Mouse (Mus musculus) cerebellum, postnatal 14 days (tissue): ENCODE results near the gene Gm6583.
A peak's percentile ranks its signal among the peaks of the same experiment; 100 is the strongest.

Source experiments
- DNase-seq, 2 experiments: peaks; one replicate each; pipeline ENCODE4 v3.0.0; 2021; ENCODE audit warnings: mixed read lengths in 2 of 2

Gene Gm6583

GRCm38 (mm10) chr5:112367929-112368328, 12.1 kb upstream of the Gm6583 start:
- DNase-seq, result peak in 1 of 2 experiments; percentile 36

DNA sequence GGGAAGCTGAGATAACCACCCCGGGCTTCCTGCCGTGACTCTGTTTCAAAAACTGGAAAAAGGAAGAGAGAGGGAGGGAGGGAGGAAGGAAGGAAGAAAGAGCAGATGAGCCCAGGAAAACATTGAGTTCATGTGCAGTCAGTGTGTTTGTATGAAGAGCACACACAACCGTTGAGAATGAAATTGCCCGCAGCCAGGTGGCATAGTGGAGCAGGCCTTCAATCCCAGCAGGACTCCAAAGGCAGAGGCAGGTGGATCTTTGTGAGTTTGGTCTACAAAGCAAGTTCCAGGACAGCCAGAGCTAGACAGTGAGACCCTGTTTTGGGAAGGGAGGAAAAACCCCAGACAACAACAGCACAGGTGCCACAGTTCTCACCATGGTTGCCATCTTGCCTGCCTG, 11.5 kb upstream of the Gm6583 start:
- DNase-seq, result no peak

DNA sequence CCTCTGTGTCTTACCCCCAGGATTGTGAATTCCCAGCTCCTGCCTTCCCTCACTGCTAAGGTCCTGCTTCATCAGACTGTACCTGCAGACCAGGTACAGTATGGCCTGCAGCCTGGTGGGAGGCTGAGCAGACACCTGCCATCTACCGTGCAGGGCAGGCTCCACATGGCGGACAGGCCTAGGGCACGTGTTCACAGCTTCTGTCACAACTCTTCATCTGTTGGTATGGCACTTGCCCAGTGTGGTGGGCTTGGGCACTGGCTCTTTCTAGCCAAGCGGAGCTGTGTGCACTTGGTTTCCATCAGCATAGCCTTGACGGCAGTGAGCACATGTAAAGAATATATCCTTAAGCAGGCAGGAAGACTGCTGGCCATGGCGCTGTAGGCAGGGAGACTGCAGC, 11.0 kb upstream of the Gm6583 start:
- peak; percentile 37 to 53 for DNase-seq

DNA sequence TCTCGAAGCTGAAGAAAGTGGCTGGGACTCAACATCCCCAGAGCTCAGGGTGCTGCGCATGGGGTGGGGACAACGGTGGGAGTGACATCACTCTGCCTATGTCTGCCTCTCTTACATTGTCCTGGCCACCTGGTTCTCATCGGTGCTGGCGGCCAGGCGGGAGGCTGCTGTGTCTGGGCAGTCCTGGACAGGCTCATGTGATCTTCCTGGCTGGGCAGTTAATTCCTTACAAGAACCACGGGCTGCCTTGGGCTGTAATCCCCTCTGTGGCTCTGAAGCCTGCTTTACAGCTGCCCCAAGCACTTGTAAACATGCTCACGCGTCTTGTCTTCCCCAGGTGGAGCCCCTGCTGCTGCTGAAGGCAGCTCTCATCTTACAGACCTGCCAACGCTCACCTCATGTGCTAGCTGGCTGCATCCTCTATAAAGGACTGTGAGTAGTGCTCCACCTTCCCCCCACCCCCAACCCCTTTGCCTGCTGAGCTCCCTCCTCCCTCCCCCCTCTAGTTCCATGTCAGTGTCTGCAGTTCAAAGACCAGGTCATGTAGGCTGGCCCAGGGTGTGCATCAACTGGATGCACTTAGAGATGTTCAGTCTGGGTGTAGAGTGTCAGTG, 8.5 kb upstream of the Gm6583 start:
- no peak for DNase-seq

GRCm38 (mm10) chr5:112360077-112360476, 4.2 kb upstream of the Gm6583 start:
- no peak for DNase-seq

DNA sequence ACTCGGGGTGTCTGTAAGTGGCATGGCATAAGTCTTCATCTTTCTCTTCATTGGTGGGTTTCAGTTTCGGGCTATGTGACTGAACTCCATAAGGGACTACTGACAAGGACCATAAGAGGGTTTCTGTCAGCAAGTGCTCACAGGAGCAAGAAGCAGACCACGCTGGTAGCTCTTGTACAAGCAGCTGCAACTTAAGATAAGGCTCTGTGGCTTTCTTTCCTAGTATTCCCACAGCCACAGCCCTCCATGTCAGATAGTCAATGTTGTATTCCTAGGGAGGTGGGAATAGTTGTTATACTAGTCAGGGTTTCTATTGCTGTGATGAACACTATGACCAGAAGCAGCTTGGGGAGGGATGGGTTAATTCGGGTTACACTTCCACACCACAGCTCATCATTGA, 3.7 kb upstream of the Gm6583 start:
- no peak for DNase-seq

GRCm38 (mm10) chr5:112356322-112356721, 489 bp upstream of the Gm6583 start:
- DNase-seq, result no peak

DNA sequence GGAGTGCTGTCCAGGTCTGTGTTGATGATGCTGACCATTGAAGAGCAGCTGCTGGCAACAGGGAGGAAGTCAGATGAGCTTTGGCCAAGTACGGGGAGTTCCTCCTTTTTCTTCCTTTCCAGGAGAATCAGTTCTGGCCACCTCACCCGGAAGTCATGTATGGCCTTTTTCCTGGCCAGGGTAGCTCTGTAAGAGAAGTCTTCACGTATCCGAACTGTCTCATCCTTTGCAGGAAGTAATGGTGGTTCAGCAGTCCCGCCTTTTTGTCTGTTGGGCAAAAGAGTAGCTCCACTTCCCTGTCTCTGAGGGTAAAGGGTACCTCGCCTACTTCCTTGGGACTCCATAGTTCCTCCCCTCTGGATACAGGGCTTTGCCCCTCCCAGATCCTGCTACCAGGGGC, 340 bp downstream of the Gm6583 start:
- DNase-seq, result no peak

- peak; percentile 55 to 68 for DNase-seq
Measured at GRCm38 (mm10) chr5:112349169-112349568, 6.7 kb downstream of the Gm6583 start.

- no peak for DNase-seq
Measured at GRCm38 (mm10) chr5:112346211-112346965, 9.4 kb downstream of the Gm6583 start.

- no peak for DNase-seq
Measured at GRCm38 (mm10) chr5:112344092-112344960, 11.5 kb downstream of the Gm6583 start.

GRCm38 (mm10) chr5:112343205-112343595, 12.6 kb downstream of the Gm6583 start:
- no peak for DNase-seq

GRCm38 (mm10) chr5:112342463-112343204, 13.2 kb downstream of the Gm6583 start, which contains the start of the genes Srrd and Hps4:
Gene Srrd (minus strand): TSS chr5:112343040.
Gene Hps4 (plus strand): TSS chr5:112343083.
- peak; percentile 94 to 97 for DNase-seq

DNA sequence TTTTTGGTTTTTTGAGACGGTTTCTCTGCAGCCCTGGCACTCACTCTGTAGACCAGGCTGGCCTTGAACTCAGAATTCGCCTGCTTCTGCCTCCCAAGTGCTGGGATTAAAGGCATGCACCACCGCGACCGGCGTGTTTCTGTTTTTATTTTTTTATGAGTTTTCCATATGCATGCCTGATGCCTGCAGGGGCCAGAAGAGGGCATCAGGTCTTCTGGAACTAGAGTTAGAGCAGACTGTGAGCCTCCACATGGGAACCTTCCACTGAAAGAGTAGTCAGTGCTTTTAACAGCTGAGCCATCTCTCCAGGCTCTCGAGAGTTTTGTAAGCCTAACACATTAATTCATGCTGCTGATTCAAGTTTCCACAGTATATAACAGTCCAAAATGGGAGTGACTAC, 16.6 kb downstream of the Gm6583 start:
- DNase-seq, result no peak

DNA sequence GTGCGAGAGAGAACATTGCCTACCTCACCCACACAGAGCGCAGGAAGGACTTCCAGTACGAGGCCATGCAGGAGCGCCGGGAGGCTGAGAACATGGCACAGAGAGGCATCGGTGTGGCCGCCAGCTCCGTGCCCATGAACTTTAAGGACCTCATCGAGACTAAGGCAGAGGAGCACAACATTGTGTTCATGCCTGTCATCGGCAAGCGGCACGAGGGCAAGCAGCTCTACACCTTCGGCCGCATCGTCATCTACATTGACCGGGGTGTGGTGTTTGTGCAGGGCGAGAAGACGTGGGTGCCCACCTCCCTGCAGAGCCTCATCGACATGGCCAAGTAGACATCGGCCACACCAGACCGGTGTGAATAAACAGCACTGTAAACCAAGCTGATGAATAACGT, 18.8 kb downstream of the Gm6583 start:
- no peak for DNase-seq

- DNase-seq, result peak; percentile 71 to 80
Measured at GRCm38 (mm10) chr5:112335473-112335872, 20.4 kb downstream of the Gm6583 start.

GRCm38 (mm10) chr5:112329805-112330564, 25.8 kb downstream of the Gm6583 start:
- DNase-seq, result no peak

- no peak for DNase-seq
Measured at GRCm38 (mm10) chr5:112327854-112328253, 28.0 kb downstream of the Gm6583 start.

DNA sequence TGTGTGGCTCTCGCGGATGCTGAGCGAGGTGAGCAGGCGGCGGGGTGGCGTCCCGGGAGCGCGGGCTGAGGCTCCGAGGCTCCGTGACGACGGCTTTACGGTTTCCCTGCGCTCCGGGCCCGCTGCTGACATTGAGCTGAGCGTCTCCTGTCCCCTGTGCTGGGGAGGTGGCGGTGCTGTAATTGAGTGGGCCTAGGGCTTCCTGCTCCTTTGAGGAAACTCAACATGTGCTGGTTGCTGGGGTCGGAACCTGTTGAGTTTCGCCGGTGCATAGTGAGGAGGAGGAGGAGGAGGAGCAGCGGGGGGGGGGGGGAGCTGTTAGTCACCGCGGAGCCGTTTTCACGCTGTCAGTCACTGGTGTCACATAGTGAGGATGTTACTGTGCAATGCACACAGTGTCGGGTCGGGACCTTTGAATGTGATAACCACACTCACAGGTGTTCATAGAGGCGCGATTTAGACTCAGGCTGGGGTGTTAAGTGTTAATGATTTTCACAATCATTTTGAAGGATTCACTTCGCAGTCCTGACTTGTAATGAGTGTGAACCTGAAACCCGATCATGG, 29.3 kb downstream of the Gm6583 start:
- no peak for DNase-seq

GRCm38 (mm10) chr5:112325546-112326445, 30.0 kb downstream of the Gm6583 start, which contains the start of gene Tfip11:
Gene Tfip11 (plus strand): TSS chr5:112326358.
- peak; percentile 98 for DNase-seq
